Mouse (Mus musculus): ENCODE measurements around the gene Usp10. TPM values are rescaled to one million over a fixed set of nuclear protein-coding genes. Genes with fewer than 3 reads are reported as not detected.

Gene Usp10
- polyA plus RNA-seq, 1 experiment from 2014 or later, result 76.7 TPM

DNA sequence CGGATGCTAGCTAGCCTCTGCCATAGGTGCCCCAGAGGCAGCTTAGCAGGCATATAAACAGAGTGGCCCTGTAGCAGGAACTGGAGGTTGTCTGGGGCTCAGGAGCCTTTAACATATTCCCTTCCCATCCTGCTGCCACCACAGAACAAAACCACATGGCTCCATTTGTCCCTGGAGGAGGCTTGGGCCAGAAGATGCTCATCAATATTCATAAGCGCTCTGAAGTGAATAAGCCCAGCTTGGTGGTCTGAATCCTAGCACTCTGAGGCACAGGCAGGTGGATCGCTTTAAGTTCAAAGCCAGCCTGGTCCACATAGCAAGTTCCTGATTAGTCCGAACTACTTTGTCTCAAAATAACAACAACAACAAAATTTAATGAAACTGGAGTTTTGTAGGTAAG lies 22.1 kb upstream of the Usp10 start:
- H3K4me3 ChIP-seq (replicated peaks), result no peak overlapping the region
- H3K9ac ChIP-seq, result no peak overlapping the region
- WGBS (ENCODE audit: insufficient replicate concordance), result 54% methylated on average over 4 of the region's 4 CpGs
- H3K27ac ChIP-seq (replicated peaks), result no peak overlapping the region
- ATAC-seq (ENCODE audit: insufficient read depth), result no peak
- H3K36me3 ChIP-seq (replicated peaks), result no peaks in the 10 kb centered on the region
- 0 out of 2 replicates have a peak, but pooled peaks cover 3% of the 10 kb centered on the region for H3K27me3 ChIP-seq
- H3K9me3 ChIP-seq (replicated peaks), result no peaks in the 10 kb centered on the region
- H3K4me1 ChIP-seq (replicated peaks), result peaks cover 10% of the 10 kb centered on the region
- no peak overlapping the region for H3K4me2 ChIP-seq

DNA sequence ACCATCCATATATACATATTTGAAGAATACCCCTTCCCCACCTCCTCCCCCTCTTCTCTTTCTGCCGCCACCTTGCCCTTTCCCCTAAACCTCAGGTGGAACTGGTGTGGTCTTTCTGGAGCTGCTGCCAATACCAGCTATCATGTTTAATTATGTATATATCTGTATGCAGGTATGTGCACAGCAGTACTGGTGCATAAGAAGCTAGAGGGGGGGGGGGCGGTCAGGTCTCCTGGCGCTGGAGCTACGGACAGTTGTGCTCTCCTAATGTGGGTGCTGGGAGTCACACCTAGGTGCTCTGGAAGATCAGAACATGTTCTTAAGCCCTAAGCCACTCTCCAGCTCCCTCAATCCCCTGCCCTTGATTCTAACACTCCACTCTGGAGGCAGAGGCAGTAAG lies 13.1 kb upstream of the Usp10 start:
- Histone ChIP-seq H3K4me1 (replicated peaks) (peaks cover 19% of the 10 kb centered on the region), H3K27ac (replicated peaks) (no peak overlapping the region), H3K4me2 (no peak overlapping the region), H3K9ac (no peak overlapping the region), H3K9me3 (replicated peaks) (no peaks in the 10 kb centered on the region), H3K36me3 (replicated peaks) (no peaks in the 10 kb centered on the region), H3K4me3 (replicated peaks) (no peak overlapping the region), H3K27me3 (peaks cover 53% of the 10 kb centered on the region)
- 69% methylated on average over 4 of the region's 4 CpGs for WGBS (ENCODE audit: insufficient replicate concordance)
- ATAC-seq (ENCODE audit: insufficient read depth), result no peak

DNA sequence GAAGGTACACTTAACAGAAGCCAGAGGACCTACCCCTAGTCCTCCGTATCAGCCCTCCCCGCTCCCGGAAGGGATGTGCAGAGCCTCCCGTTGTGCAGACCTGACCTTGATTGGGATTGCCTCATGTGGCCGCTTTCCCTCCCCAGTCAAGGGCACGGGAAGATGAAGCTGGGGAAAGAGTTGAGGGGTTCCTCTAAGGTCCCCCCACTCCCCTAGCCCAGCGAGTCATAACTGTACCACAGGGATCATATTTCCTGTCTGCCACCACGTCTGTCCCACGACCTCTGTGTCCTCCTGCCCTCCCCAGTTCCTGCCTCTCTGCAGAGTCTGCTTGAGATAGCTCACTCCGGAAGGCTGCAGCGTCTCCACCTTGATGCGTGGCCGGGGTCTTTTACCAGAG lies 12.2 kb upstream of the Usp10 start:
- no peak overlapping the region for H3K9ac ChIP-seq
- H3K9me3 ChIP-seq (replicated peaks), result no peaks in the 10 kb centered on the region
- H3K27me3 ChIP-seq, result peaks cover 60% of the 10 kb centered on the region
- ATAC-seq (ENCODE audit: insufficient read depth), result peak; percentile 31; the same call in 1 of the 2 replicates
- H3K4me1 ChIP-seq (replicated peaks), result peaks cover 19% of the 10 kb centered on the region
- no peak overlapping the region for H3K27ac ChIP-seq (replicated peaks)
- 5% methylated on average over 13 of the region's 13 CpGs for WGBS (ENCODE audit: insufficient replicate concordance)
- no peaks in the 10 kb centered on the region for H3K36me3 ChIP-seq (replicated peaks)
- peak overlapping the region; percentile 23; the same call in 1 of the 2 replicates for H3K4me2 ChIP-seq
- no peak overlapping the region for H3K4me3 ChIP-seq (replicated peaks)

DNA sequence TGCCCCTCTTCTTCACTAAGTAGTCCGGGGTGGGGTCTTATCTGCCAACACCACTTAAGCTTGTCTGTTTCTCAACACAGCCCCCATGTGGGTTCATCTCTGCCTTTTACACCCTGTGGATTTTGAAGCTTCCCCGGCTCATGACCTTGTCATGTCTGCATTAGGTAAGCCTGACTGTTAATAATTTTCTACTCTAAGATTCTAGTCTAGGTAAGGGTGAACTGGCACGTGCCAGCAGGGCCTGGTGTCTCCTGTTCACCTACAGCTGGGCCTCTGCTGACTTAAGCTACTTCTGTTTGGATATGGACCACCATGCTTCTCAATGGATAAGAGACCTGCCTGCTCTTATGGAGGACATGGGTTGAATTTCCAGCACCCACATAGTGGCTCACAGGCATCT lies 8.8 kb upstream of the Usp10 start:
- peaks cover 19% of the 10 kb centered on the region for H3K4me1 ChIP-seq (replicated peaks)
- no peak for ATAC-seq (ENCODE audit: insufficient read depth)
- 28% methylated on average over 3 of the region's 3 CpGs for WGBS (ENCODE audit: insufficient replicate concordance)
- peaks cover 84% of the 10 kb centered on the region for H3K27me3 ChIP-seq
- no peak overlapping the region for H3K4me2 ChIP-seq
- H3K4me3 ChIP-seq (replicated peaks), result no peak overlapping the region
- no peak overlapping the region for H3K9ac ChIP-seq
- no peaks in the 10 kb centered on the region for H3K9me3 ChIP-seq (replicated peaks)
- H3K27ac ChIP-seq (replicated peaks), result no peak overlapping the region
- H3K36me3 ChIP-seq (replicated peaks), result no peaks in the 10 kb centered on the region

DNA sequence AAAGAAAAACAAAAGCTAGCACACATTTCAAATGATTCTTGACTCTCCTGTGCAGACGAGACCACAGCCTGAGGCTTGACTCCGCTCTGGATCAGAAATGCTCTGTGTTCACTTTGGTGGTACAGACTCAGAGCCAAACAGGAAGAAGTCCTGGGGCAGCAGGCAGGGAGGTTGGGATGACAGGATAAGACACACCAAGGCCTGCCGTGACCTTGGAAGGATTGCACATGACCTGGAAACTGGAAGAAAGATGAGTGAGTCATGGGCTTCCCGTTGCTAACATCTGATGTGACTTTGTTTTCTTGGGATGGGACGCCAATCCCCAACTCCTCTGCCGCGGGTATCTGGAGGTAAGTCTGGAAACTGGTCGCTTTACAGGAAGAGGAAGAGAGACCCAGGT lies 8.2 kb upstream of the Usp10 start:
- Histone ChIP-seq H3K9me3 (replicated peaks) (no peaks in the 10 kb centered on the region), H3K4me2 (no peak overlapping the region), H3K4me1 (replicated peaks) (peaks cover 21% of the 10 kb centered on the region), H3K4me3 (replicated peaks) (no peak overlapping the region), H3K27ac (replicated peaks) (no peak overlapping the region), H3K36me3 (replicated peaks) (no peaks in the 10 kb centered on the region), H3K9ac (no peak overlapping the region), H3K27me3 (peaks cover 82% of the 10 kb centered on the region)
- ATAC-seq (ENCODE audit: insufficient read depth), result no peak
- WGBS (ENCODE audit: insufficient replicate concordance), result 50% methylated on average over 8 of the region's 8 CpGs

DNA sequence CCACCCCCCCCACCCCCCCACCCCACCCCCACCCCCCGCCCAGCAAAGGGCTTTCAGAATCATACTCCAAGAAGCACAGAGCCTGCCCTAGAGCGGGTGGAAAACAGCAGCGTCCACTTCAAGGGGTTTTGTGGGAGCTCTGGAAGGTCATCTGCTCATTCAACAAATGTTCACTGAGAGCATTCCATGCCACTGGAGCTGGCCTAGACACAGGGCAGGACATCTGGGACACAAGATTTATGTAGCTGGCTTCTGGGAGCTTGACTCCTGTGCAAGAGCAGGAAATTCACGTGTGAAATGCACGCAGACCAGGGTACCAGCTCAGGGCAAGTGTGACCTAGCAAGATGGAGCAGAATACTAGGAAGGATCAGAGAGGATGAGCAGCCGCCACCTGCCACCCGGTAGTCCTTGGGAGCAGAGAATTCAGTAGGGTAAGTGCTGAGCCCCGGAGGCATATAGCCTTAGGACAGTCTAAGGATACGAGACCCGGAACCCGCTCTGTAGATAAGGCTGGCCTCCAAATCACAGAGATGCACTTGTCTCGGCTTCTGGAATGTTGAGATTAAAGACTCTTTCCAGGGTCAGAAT lies 5.7 kb upstream of the Usp10 start:
- Histone ChIP-seq H3K9ac (no peak overlapping the region), H3K4me1 (replicated peaks) (peaks cover 30% of the 10 kb centered on the region), H3K27ac (replicated peaks) (no peak overlapping the region), H3K27me3 (peaks cover 57% of the 10 kb centered on the region), H3K9me3 (replicated peaks) (no peaks in the 10 kb centered on the region), H3K36me3 (replicated peaks) (no peaks in the 10 kb centered on the region), H3K4me2 (no peak overlapping the region), H3K4me3 (replicated peaks) (no peak overlapping the region)
- ATAC-seq (ENCODE audit: insufficient read depth), result no peak
- 57% methylated on average over 12 of the region's 12 CpGs for WGBS (ENCODE audit: insufficient replicate concordance)

DNA sequence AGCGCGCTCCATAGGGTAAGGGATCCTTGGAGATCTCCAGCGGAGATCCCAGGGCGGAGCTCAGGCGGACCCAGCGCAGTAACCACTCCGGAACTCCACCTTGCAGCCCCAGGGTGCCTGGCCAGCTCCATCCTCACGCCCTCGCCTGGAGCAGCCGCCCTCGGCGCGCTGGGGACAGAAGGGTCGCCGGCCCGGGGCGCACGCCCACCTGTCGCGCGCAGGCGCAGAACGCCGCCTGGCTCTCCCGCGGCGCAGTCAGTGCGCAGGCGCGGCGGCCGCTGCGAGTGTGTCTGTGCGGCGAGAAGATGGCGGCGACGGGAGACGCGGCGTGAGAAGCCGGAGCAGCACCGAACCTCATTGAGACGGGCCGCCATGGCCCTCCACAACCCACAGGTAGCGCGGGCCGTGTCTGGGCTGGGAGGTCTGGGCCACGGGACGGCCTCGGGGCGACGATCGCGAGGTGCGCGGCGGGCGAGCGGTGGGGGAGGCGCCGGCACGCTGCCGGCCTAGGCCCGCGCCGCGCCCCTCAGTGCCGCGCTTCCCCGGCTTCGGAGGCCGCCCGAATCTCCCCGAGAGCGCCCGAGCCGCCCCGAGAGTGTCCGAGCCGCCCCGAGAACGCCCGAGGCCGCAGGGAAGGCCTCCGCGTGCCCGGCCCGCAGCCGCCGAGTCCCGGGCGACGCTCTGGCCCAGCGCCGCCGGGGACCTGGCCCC lies 542 bp downstream of the Usp10 start, which contains the start of gene Gm20388:
Gene Gm20388 (plus strand): TSS at position 295 of the 711 bp plus-strand sequence.
- peak; percentile 90 for ATAC-seq (ENCODE audit: insufficient read depth)
- peak within 1 kb of the TSS; percentile 90 for H3K4me3 ChIP-seq (replicated peaks)
- peak within 1 kb of the TSS; percentile 98 for H3K27ac ChIP-seq (replicated peaks)
- H3K36me3 ChIP-seq (replicated peaks), result no peaks in the 10 kb centered on the region
- H3K9ac ChIP-seq, result peak within 1 kb of the TSS; percentile 91
- H3K4me2 ChIP-seq, result peak within 1 kb of the TSS; percentile 92
- H3K4me1 ChIP-seq (replicated peaks), result peaks cover 72% of the 10 kb centered on the region
- no peaks in the 10 kb centered on the region for H3K9me3 ChIP-seq (replicated peaks)
- H3K27me3 ChIP-seq, result no peaks in the 10 kb centered on the region
- under 1% methylated on average over 94 of the region's 97 CpGs for WGBS (ENCODE audit: insufficient replicate concordance)

DNA sequence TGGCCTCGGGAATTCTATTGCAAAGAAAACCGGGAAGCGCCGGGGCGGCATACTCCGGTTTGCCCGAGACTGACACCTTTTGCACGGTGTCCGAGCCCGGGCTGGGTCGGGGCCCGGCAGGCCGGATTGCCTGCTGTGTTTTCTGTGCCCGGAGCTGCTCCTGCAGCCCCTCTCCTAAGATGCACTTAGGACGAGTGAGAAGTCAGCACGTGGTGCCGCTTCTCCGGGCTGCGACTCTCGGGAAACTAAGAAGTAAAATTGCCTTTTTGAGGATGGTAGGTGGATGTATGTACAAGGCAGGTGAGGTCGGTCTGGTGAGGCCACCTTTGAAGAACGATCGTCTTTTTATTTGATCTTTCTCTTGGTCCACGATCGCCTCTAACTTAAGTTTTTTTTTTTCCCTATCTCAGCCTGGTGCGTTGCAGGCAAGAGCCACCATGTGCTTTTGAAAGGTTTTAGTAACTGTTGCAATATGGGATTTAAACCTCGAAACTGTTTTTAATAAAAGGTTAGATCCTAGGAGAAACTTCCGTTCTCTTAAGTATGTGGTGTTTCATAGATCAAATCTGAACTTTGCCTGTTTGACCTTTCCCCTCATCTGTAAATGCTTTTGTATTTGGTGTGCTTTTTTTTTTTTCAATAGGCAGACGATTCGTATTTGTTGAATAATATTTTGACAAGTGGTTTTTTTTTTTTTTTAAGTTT lies 1.2 kb downstream of the Usp10 start:
- H3K9me3 ChIP-seq (replicated peaks), result no peaks in the 10 kb centered on the region
- no peaks in the 10 kb centered on the region; the same call in 1 of the 2 replicates for H3K36me3 ChIP-seq (replicated peaks)
- under 1% methylated on average over 30 of the region's 30 CpGs for WGBS (ENCODE audit: insufficient replicate concordance)
- peak overlapping the region; percentile 98 for H3K27ac ChIP-seq (replicated peaks)
- H3K9ac ChIP-seq, result peak overlapping the region; percentile 91
- no peaks in the 10 kb centered on the region for H3K27me3 ChIP-seq
- H3K4me3 ChIP-seq (replicated peaks), result peak overlapping the region; percentile 90
- peak; percentile 20 for ATAC-seq (ENCODE audit: insufficient read depth)
- peaks cover 79% of the 10 kb centered on the region for H3K4me1 ChIP-seq (replicated peaks)
- H3K4me2 ChIP-seq, result peak overlapping the region; percentile 92

DNA sequence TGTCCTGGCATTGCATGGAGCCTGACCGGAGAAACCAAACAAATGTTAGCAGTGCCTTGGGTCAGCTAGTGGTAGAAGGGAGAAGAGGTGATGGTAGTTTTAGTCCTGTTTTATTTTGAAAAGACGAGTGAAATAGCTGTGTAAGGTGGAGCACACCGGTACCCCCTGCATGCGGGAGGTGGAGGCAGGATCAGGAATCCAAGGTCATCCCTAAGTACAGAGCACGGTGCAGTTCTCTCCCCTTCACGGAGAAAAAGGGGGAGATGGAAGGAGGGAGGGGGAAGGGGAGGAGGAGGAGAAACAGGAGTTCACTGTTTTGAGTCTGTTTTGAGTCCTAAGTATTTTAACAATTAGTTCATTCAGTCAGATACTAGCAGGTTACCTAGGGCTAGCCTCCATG lies 2.5 kb downstream of the Usp10 start:
- no peaks in the 10 kb centered on the region; the same call in 1 of the 2 replicates for H3K36me3 ChIP-seq (replicated peaks)
- ATAC-seq (ENCODE audit: insufficient read depth), result no peak
- peaks cover 83% of the 10 kb centered on the region for H3K4me1 ChIP-seq (replicated peaks)
- WGBS (ENCODE audit: insufficient replicate concordance), result 50% methylated on average over 6 of the region's 6 CpGs
- no peaks in the 10 kb centered on the region for H3K9me3 ChIP-seq (replicated peaks)
- H3K4me2 ChIP-seq, result peak overlapping the region; percentile 92
- H3K27me3 ChIP-seq, result no peaks in the 10 kb centered on the region
- peak overlapping the region; percentile 98 for H3K27ac ChIP-seq (replicated peaks)
- peak overlapping the region; percentile 90 for H3K4me3 ChIP-seq (replicated peaks)
- H3K9ac ChIP-seq, result peak overlapping the region; percentile 91

DNA sequence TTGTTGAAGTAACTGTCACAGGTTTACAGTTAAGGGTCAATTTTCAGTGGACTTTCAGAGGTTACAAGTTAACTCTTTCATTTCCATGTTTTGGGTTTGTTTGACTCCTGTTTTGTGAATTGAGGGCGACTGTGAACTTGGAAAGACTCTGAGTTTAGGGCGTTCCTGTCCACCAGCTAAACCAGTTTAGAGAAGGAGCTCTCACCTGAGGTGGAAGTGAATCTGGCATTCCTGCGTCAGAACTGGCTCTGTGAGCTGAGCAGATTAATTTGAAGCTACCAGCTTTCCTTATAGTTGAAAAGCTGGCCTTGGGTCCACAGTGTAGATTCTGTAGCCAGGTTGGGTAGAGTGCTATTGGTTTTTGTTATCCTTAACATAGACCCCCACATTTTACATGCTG lies 3.0 kb downstream of the Usp10 start:
- no peak for ATAC-seq (ENCODE audit: insufficient read depth)
- peak overlapping the region; percentile 91; the same call in 1 of the 2 replicates for H3K9ac ChIP-seq
- H3K4me3 ChIP-seq (replicated peaks), result peak overlapping the region; percentile 90
- no peaks in the 10 kb centered on the region for H3K27me3 ChIP-seq
- H3K4me2 ChIP-seq, result peak overlapping the region; percentile 92
- H3K27ac ChIP-seq (replicated peaks), result peak overlapping the region; percentile 98
- no peaks in the 10 kb centered on the region; the same call in 1 of the 2 replicates for H3K36me3 ChIP-seq (replicated peaks)
- H3K4me1 ChIP-seq (replicated peaks), result peaks cover 83% of the 10 kb centered on the region
- no peaks in the 10 kb centered on the region for H3K9me3 ChIP-seq (replicated peaks)
- 48% methylated on average over 3 of the region's 3 CpGs for WGBS (ENCODE audit: insufficient replicate concordance)

DNA sequence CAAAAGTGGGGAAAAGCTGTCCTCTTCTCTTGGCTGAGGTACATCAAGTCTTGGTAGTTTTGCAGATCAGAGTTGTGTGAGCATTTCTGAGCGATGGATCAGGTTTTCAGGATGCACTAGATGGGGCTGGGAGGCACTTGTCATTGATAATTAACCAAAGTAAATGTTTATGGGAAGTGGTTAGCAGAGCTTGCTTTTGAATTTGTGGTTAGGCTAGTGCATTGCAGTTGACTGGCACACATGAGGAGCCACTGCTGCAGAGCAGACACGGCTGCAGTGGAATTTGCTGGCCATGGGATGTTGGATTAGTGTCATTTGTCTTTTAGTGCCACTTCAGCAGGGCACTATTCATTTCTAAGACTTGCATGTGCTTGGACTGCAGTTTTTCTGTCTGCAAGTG lies 4.0 kb downstream of the Usp10 start:
- no peak for ATAC-seq (ENCODE audit: insufficient read depth)
- peak overlapping the region; percentile 98 for H3K27ac ChIP-seq (replicated peaks)
- H3K4me1 ChIP-seq (replicated peaks), result peaks cover 83% of the 10 kb centered on the region
- H3K9me3 ChIP-seq (replicated peaks), result no peaks in the 10 kb centered on the region
- peaks cover 5% of the 10 kb centered on the region; the same call in 1 of the 2 replicates for H3K36me3 ChIP-seq (replicated peaks)
- no peaks in the 10 kb centered on the region for H3K27me3 ChIP-seq
- H3K4me2 ChIP-seq, result peak overlapping the region; percentile 92
- WGBS (ENCODE audit: insufficient replicate concordance), result 14% methylated on average over 2 of the region's 2 CpGs
- H3K9ac ChIP-seq, result peak overlapping the region; percentile 16; the same call in 1 of the 2 replicates
- peak overlapping the region; percentile 2; the same call in 1 of the 2 replicates for H3K4me3 ChIP-seq (replicated peaks)
